Mouse (Mus musculus) liver, embryonic 16.5 days (tissue): ENCODE data around the gene Fam171a2. TPM values are rescaled to one million over a fixed set of nuclear protein-coding genes. Genes with fewer than 3 reads are reported as not detected.

Experiments used
- ATAC-seq: fragments of 200-750 bp; cut with Nextera tagmentation; 2 replicates; pipeline ENCODE4 v1.8.0; 2017; ENCODE audit warnings: low read depth, mild to moderate bottlenecking, moderate number of reproducible peaks, moderate library complexity
- H3K27ac ChIP-seq: fragments of 300-500 bp; sonication (generic); 2 replicates; pipeline ENCODE4 v1.5.1; 2014; ENCODE audit warnings: mild to moderate bottlenecking, low read length
- H3K27me3 ChIP-seq: fragments of 300-500 bp; sonication (generic); 2 replicates; pipeline ENCODE4 v1.6.1; 2014; ENCODE audit warnings: low read depth, low read length, mixed read lengths; ENCODE audit not compliant: control insufficient read depth, insufficient read depth
- H3K36me3 ChIP-seq: fragments of 300-500 bp; sonication (generic); 2 replicates; pipeline ENCODE4 v1.6.1; 2014; ENCODE audit warnings: mild to moderate bottlenecking; ENCODE audit not compliant: control insufficient read depth, insufficient read depth
- H3K4me1 ChIP-seq: fragments of 300-500 bp; sonication (generic); 2 replicates; pipeline ENCODE4 v1.6.1; 2014; ENCODE audit warnings: low read depth, low read length, mixed read lengths; ENCODE audit not compliant: control insufficient read depth
- H3K4me2 ChIP-seq: fragments of 300-500 bp; sonication (generic); 2 replicates; pipeline ENCODE4 v1.6.1; 2014; ENCODE audit warnings: low read depth, low read length, mixed read lengths
- H3K4me3 ChIP-seq: fragments of 300-500 bp; sonication (generic); 2 replicates; pipeline ENCODE4 v1.5.1; 2014; ENCODE audit warnings: low read depth, mild to moderate bottlenecking, low read length
- H3K9ac ChIP-seq: fragments of 300-500 bp; sonication (generic); 2 replicates; pipeline ENCODE4 v1.6.1; 2014; ENCODE audit warnings: low read depth, low read length
- H3K9me3 ChIP-seq: fragments of 300-500 bp; sonication (generic); replicated peaks from 2 replicates; pipeline ENCODE4 v1.6.1; 2016; ENCODE audit warnings: low read length; ENCODE audit not compliant: control insufficient read depth
- WGBS: fragments of 180-500 bp; shearing (Covaris S2); extraction: QIAGEN DNeasy Blood & Tissue Kit; methylation state at CpG from one replicate; pipeline ENCODE4 v1.1.7; 2014; ENCODE audit not compliant: insufficient replicate concordance; 5-methylcytosine and 5-hydroxymethylcytosine counted together
- polyA plus RNA-seq: library from polyadenylated mRNA; unstranded; fragments of >200 nt; fragmentation: Nextera tagmentation; extraction: Ambion mirVana; gene quantifications from 2 replicates; pipeline ENCODE4 v1.2.1, GENCODE M21; 2015

The Fam171a2 gene
- polyA plus RNA-seq, 1 experiment from 2014 or later, result 0.20 TPM

GRCm38 (mm10) chr11:102446581-102447461 lies 661 bp downstream of the Fam171a2 start:
- Histone ChIP-seq H3K36me3 (no peaks in the 10 kb centered on the region), H3K9me3 (no peaks in the 10 kb centered on the region), H3K27ac (no peak overlapping the region), H3K4me2 (peak overlapping the region; percentile 78), H3K27me3 (peaks cover 63% of the 10 kb centered on the region), H3K4me3 (peak overlapping the region; percentile 60), H3K9ac (peak overlapping the region; percentile 51), H3K4me1 (peaks cover 11% of the 10 kb centered on the region)
- ATAC-seq, result 0 out of 2 replicates have a peak, but pooled peaks have one; percentile 25
- under 1% methylated on average over 48 of the region's 49 CpGs for WGBS

- no peak overlapping the region for H3K4me2 ChIP-seq
- H3K9ac ChIP-seq, result no peak overlapping the region
- no peak; the same call in 1 of the 2 replicates for ATAC-seq
Observed at GRCm38 (mm10) chr11:102445891-102446361, 1.6 kb downstream of the Fam171a2 start.

GRCm38 (mm10) chr11:102445264-102445890 lies 2.1 kb downstream of the Fam171a2 start:
- Histone ChIP-seq H3K27me3 (peaks cover 57% of the 10 kb centered on the region), H3K27ac (no peak overlapping the region), H3K4me3 (no peak overlapping the region), H3K9me3 (no peaks in the 10 kb centered on the region), H3K4me1 (peaks cover 11% of the 10 kb centered on the region), H3K36me3 (no peaks in the 10 kb centered on the region), H3K4me2 (no peak overlapping the region), H3K9ac (no peak overlapping the region)
- whole genome bisulfite sequencing, result 50% methylated on average over 10 of the region's 10 CpGs
- ATAC-seq, result no peak

More at GRCm38 (mm10) chr11:102445891-102446361, 1.6 kb downstream of the Fam171a2 start:
- no peaks in the 10 kb centered on the region for H3K9me3 ChIP-seq
- H3K27me3 ChIP-seq, result peaks cover 61% of the 10 kb centered on the region
- no peak overlapping the region for H3K27ac ChIP-seq
- no peaks in the 10 kb centered on the region for H3K36me3 ChIP-seq
- H3K4me1 ChIP-seq, result peaks cover 11% of the 10 kb centered on the region
- WGBS, result 37% methylated on average over 7 of the region's 7 CpGs
- H3K4me3 ChIP-seq, result no peak overlapping the region

- H3K27me3 ChIP-seq, result peaks cover 52% of the 10 kb centered on the region
- H3K4me2 ChIP-seq, result no peak overlapping the region
Observed at GRCm38 (mm10) chr11:102444781-102445180, 2.7 kb downstream of the Fam171a2 start.

GRCm38 (mm10) chr11:102444321-102444720 lies 3.2 kb downstream of the Fam171a2 start:
- ATAC-seq, result no peak
- H3K27me3 ChIP-seq, result peaks cover 49% of the 10 kb centered on the region

More at GRCm38 (mm10) chr11:102444781-102445180, 2.7 kb downstream of the Fam171a2 start:
- Histone ChIP-seq H3K4me3 (no peak overlapping the region), H3K27ac (no peak overlapping the region), H3K9ac (no peak overlapping the region), H3K36me3 (no peaks in the 10 kb centered on the region), H3K4me1 (peaks cover 11% of the 10 kb centered on the region), H3K9me3 (no peaks in the 10 kb centered on the region)
- 44% methylated on average over 6 of the region's 6 CpGs for WGBS
- ATAC-seq, result no peak

GRCm38 (mm10) chr11:102443740-102444139 lies 3.7 kb downstream of the Fam171a2 start:
- Histone ChIP-seq H3K4me1 (peaks cover 11% of the 10 kb centered on the region), H3K4me3 (no peak overlapping the region), H3K27me3 (peaks cover 49% of the 10 kb centered on the region), H3K9me3 (no peaks in the 10 kb centered on the region), H3K27ac (no peak overlapping the region), H3K36me3 (no peaks in the 10 kb centered on the region), H3K9ac (no peak overlapping the region), H3K4me2 (no peak overlapping the region)
- 55% methylated on average over 12 of the region's 12 CpGs for WGBS
- ATAC-seq, result no peak

More at GRCm38 (mm10) chr11:102444321-102444720, 3.2 kb downstream of the Fam171a2 start:
- Histone ChIP-seq H3K36me3 (no peaks in the 10 kb centered on the region), H3K9me3 (no peaks in the 10 kb centered on the region), H3K4me2 (no peak overlapping the region), H3K4me3 (no peak overlapping the region), H3K4me1 (peaks cover 11% of the 10 kb centered on the region), H3K27ac (no peak overlapping the region), H3K9ac (no peak overlapping the region)
- WGBS, result 71% methylated on average over 3 of the region's 3 CpGs

GRCm38 (mm10) chr11:102442089-102442488 lies 5.4 kb downstream of the Fam171a2 start:
- Histone ChIP-seq H3K4me1 (peaks cover 13% of the 10 kb centered on the region), H3K27me3 (peaks cover 49% of the 10 kb centered on the region), H3K4me2 (no peak overlapping the region), H3K9ac (no peak overlapping the region), H3K27ac (no peak overlapping the region), H3K36me3 (no peaks in the 10 kb centered on the region), H3K4me3 (no peak overlapping the region), H3K9me3 (no peaks in the 10 kb centered on the region)
- ATAC-seq, result no peak
- 76% methylated on average over 6 of the region's 6 CpGs for WGBS

- H3K27me3 ChIP-seq, result peaks cover 49% of the 10 kb centered on the region
- H3K9ac ChIP-seq, result no peak overlapping the region
- H3K4me3 ChIP-seq, result no peak overlapping the region
- peaks cover 6% of the 10 kb centered on the region for H3K4me1 ChIP-seq
- no peak overlapping the region for H3K4me2 ChIP-seq
- no peak overlapping the region for H3K27ac ChIP-seq
- H3K36me3 ChIP-seq, result no peaks in the 10 kb centered on the region
- no peaks in the 10 kb centered on the region for H3K9me3 ChIP-seq
- no peak for ATAC-seq
- WGBS, result 53% methylated on average over 3 of the region's 3 CpGs
Observed at GRCm38 (mm10) chr11:102441434-102441833, 6.0 kb downstream of the Fam171a2 start.
